Mouse (Mus musculus) CH12.LX (cell line): ENCODE results near the gene Syt6. TPM values are rescaled to one million over a fixed set of nuclear protein-coding genes. Genes with fewer than 3 reads are reported as not detected.
"Not testable (repeated sequence)": the region's sequence is repeated elsewhere in the genome, so short reads cannot be mapped to it uniquely, and the experiment has no call there.

Experiments
- DNase-seq: peaks from one replicate; pipeline ENCODE4 v3.0.0-alpha.2; 2013; ENCODE audit errors: extremely low read depth
- H3K27ac ChIP-seq: 2 replicates; pipeline ENCODE4 v1.5.1; 2012; ENCODE audit warnings: low read depth, mild to moderate bottlenecking, control low read depth, moderate library complexity; ENCODE audit not compliant: insufficient read depth
- H3K27me3 ChIP-seq: replicated peaks from 2 replicates; pipeline ENCODE3; 2012; ENCODE audit warnings: inconsistent platforms
- H3K36me3 ChIP-seq, 2 experiments: replicated peaks in 1 of 2; 2 replicates each; pipeline versions ENCODE3 to v1.6.1; 2012; ENCODE audit warnings: inconsistent platforms in 1 of 2, low read length in 1 of 2, mild to moderate bottlenecking in 1 of 2, mixed read lengths in 1 of 2, moderate library complexity in 1 of 2; ENCODE audit not compliant: control insufficient read depth in 1 of 2, insufficient read depth in 1 of 2
- H3K4me1 ChIP-seq, 2 experiments: 2 replicates each; pipeline ENCODE4 v1.6.1; 2012; ENCODE audit warnings: inconsistent platforms in 1 of 2, moderate library complexity in 1 of 2; ENCODE audit not compliant: insufficient read depth in 2 of 2, control insufficient read depth in 1 of 2
- H3K4me2 ChIP-seq: 2 replicates; pipeline ENCODE4 v1.6.1; 2012; ENCODE audit warnings: low read depth, mild to moderate bottlenecking, control low read depth; ENCODE audit not compliant: poor library complexity, insufficient read depth, severe bottlenecking
- H3K4me3 ChIP-seq, 3 experiments: fragments of 150-350 bp in 1 of 3; sonication (generic) in 1 of 3; replicated peaks in 1 of 3; 2 replicates each; pipeline versions ENCODE3 to v1.5.1; 2011 to 2012; ENCODE audit warnings: low read depth in 2 of 3, low read length in 2 of 3, mild to moderate bottlenecking in 2 of 3, moderate library complexity in 2 of 3, control low read depth in 1 of 3, improper control_type of control experiment in 1 of 3, inconsistent platforms in 1 of 3, mixed read lengths in 1 of 3; ENCODE audit not compliant: poor library complexity in 1 of 3
- H3K79me2 ChIP-seq: replicated peaks from 2 replicates; pipeline ENCODE4 v1.6.1; 2012; ENCODE audit warnings: mild to moderate bottlenecking, moderate library complexity; ENCODE audit not compliant: control insufficient read depth, poor library complexity, insufficient read depth, severe bottlenecking; ENCODE audit errors: extremely low read depth
- H3K9ac ChIP-seq: 2 replicates; pipeline ENCODE4 v1.6.1; 2012; ENCODE audit warnings: low read depth, mild to moderate bottlenecking, control low read depth, moderate library complexity; ENCODE audit not compliant: insufficient read depth
- H3K9me3 ChIP-seq: replicated peaks from 2 replicates; pipeline ENCODE3; 2012; ENCODE audit warnings: low read length, inconsistent platforms, mixed read lengths
- BHLHE40 ChIP-seq: IDR thresholded peaks from 2 replicates; pipeline ENCODE4 v1.6.1; 2011; ENCODE audit warnings: mild to moderate bottlenecking, low read depth, low read length, improper control_type of control experiment
- CHD2 ChIP-seq: IDR thresholded peaks from 2 replicates; pipeline ENCODE4 v1.6.1; 2011; ENCODE audit warnings: low read length, improper control_type of control experiment
- E2F4 ChIP-seq: IDR thresholded peaks from 2 replicates; pipeline ENCODE4 v1.6.1; 2011; ENCODE audit warnings: low read depth, low read length, improper control_type of control experiment; ENCODE audit not compliant: insufficient replicate concordance
- ELF1 ChIP-seq: IDR thresholded peaks from 2 replicates; pipeline ENCODE4 v1.6.1; 2014; ENCODE audit warnings: low read depth, mild to moderate bottlenecking, inconsistent platforms, low read length, improper control_type of control experiment
- EP300 ChIP-seq: IDR thresholded peaks from 2 replicates; pipeline ENCODE4 v1.6.1; 2011; ENCODE audit warnings: low read length, improper control_type of control experiment
- GABPA ChIP-seq: IDR thresholded peaks from 2 replicates; pipeline ENCODE4 v1.6.1; 2012; ENCODE audit warnings: low read depth, low read length, improper control_type of control experiment, inconsistent platforms; ENCODE audit not compliant: insufficient replicate concordance
- IRF4 ChIP-seq: IDR thresholded peaks from 2 replicates; pipeline ENCODE4 v1.6.1; 2014; ENCODE audit warnings: low read depth, mild to moderate bottlenecking, inconsistent platforms, low read length, improper control_type of control experiment
- KAT2A ChIP-seq: IDR thresholded peaks from 2 replicates; pipeline ENCODE4 v1.6.1; 2012; ENCODE audit warnings: low read length, improper control_type of control experiment, inconsistent platforms; ENCODE audit not compliant: insufficient replicate concordance
- MAZ ChIP-seq: IDR thresholded peaks from 2 replicates; pipeline ENCODE4 v1.6.1; 2012; ENCODE audit warnings: low read depth, mild to moderate bottlenecking, inconsistent platforms, low read length, improper control_type of control experiment, moderate library complexity
- MEF2A ChIP-seq: IDR thresholded peaks from 2 replicates; pipeline ENCODE4 v1.6.1; 2014; ENCODE audit warnings: low read depth, mild to moderate bottlenecking, inconsistent platforms, low read length, improper control_type of control experiment, borderline replicate concordance
- MXI1 ChIP-seq: IDR thresholded peaks from 2 replicates; pipeline ENCODE4 v1.6.1; 2011; ENCODE audit warnings: mild to moderate bottlenecking, low read depth, low read length, improper control_type of control experiment
- MYC ChIP-seq: IDR thresholded peaks from 2 replicates; pipeline ENCODE4 v1.6.1; 2011; ENCODE audit warnings: low read depth, mild to moderate bottlenecking, improper control_type of control experiment, low read length
- NELFE ChIP-seq: IDR thresholded peaks from 2 replicates; pipeline ENCODE4 v1.6.1; 2011; ENCODE audit warnings: low read depth, low read length, improper control_type of control experiment
- PAX5 ChIP-seq: IDR thresholded peaks from 2 replicates; pipeline ENCODE4 v1.6.1; 2012; ENCODE audit warnings: low read length, inconsistent platforms, mixed read lengths
- POLR2A ChIP-seq: IDR thresholded peaks from 2 replicates; pipeline ENCODE4 v1.6.1; 2011; ENCODE audit warnings: low read depth, mild to moderate bottlenecking, improper control_type of control experiment, low read length
- POLR2AphosphoS2 ChIP-seq: IDR thresholded peaks from 2 replicates; pipeline ENCODE4 v1.6.1; 2011; ENCODE audit warnings: low read depth, low read length, improper control_type of control experiment
- RAD21 ChIP-seq: IDR thresholded peaks from 2 replicates; pipeline ENCODE4 v1.6.1; 2011; ENCODE audit warnings: low read depth, mild to moderate bottlenecking, low read length, improper control_type of control experiment, moderate library complexity
- SIN3A ChIP-seq: IDR thresholded peaks from 2 replicates; pipeline ENCODE4 v1.6.1; 2012; ENCODE audit warnings: low read length, improper control_type of control experiment, inconsistent platforms
- SMC3 ChIP-seq: IDR thresholded peaks from 2 replicates; pipeline ENCODE4 v1.6.1; 2011; ENCODE audit warnings: low read depth, low read length, improper control_type of control experiment
- TBP ChIP-seq: conservative IDR thresholded peaks from 2 replicates; pipeline ENCODE4 v1.6.1; 2011; ENCODE audit warnings: low read depth, low read length, improper control_type of control experiment
- TCF12 ChIP-seq: IDR thresholded peaks from 2 replicates; pipeline ENCODE4 v1.6.1; 2014; ENCODE audit warnings: low read depth, mild to moderate bottlenecking, inconsistent platforms, low read length, improper control_type of control experiment
- UBTF ChIP-seq: IDR thresholded peaks from 2 replicates; pipeline ENCODE4 v1.6.1; 2012; ENCODE audit warnings: low read depth, mild to moderate bottlenecking, inconsistent platforms, low read length, improper control_type of control experiment, moderate library complexity
- USF1 ChIP-seq: IDR thresholded peaks from 2 replicates; pipeline ENCODE4 v1.6.1; 2014; ENCODE audit warnings: low read depth, mild to moderate bottlenecking, inconsistent platforms, low read length, improper control_type of control experiment
- USF2 ChIP-seq: conservative IDR thresholded peaks from 2 replicates; pipeline ENCODE4 v1.6.1; 2011; ENCODE audit warnings: low read depth, low read length, improper control_type of control experiment
- ZKSCAN1 ChIP-seq: IDR thresholded peaks from 2 replicates; pipeline ENCODE4 v1.6.1; 2012; ENCODE audit warnings: low read depth, inconsistent platforms, low read length, improper control_type of control experiment, borderline replicate concordance
- ZMIZ1 ChIP-seq: IDR thresholded peaks from 2 replicates; pipeline ENCODE4 v1.6.1; 2012; ENCODE audit warnings: low read depth, mild to moderate bottlenecking, inconsistent platforms, low read length, improper control_type of control experiment
- ZNF384 ChIP-seq: IDR thresholded peaks from 2 replicates; pipeline ENCODE4 v1.6.1; 2012; ENCODE audit warnings: low read depth, low read length, improper control_type of control experiment, inconsistent platforms
- dilution Hi-C: fragments of 300-500 bp; cut with MboI; formaldehyde crosslinking; loops from 2 replicates; pipeline ENCODE4 v1.14.3; 2020; ENCODE audit warnings: low sequenced_read_pairs; ENCODE audit not compliant: extremely low pct_unique_long_range_greater_than_20kb, extremely low pct_ligation_motif_present
- in situ Hi-C: fragments of 300-500 bp; cut with MboI; formaldehyde crosslinking; loops from 3 replicates; pipeline ENCODE4 v1.14.3; 2019; ENCODE audit warnings: low sequenced_read_pairs, low pct_ligation_motif_present, low pct_unique_long_range_greater_than_20kb, mixed read lengths
- polyA plus RNA-seq: library from polyadenylated mRNA; unstranded; fragments of >175 nt; gene quantifications from 2 replicates; pipeline ENCODE4 v1.2.1, GENCODE M21; 2012; ENCODE audit warnings: low read depth; ENCODE audit not compliant: insufficient read length
- total RNA-seq, 2 experiments: library from RNA; depleted of rRNA; stranded (reverse); fragments of 300-350 nt in 1 of 2; fragments of >200 nt in 1 of 2; gene quantifications; 2 replicates each; pipeline ENCODE4 v1.2.3; 2012 to 2014

The Syt6 gene
- total and polyA plus RNA-seq, 3 experiments, result not detected

DNA sequence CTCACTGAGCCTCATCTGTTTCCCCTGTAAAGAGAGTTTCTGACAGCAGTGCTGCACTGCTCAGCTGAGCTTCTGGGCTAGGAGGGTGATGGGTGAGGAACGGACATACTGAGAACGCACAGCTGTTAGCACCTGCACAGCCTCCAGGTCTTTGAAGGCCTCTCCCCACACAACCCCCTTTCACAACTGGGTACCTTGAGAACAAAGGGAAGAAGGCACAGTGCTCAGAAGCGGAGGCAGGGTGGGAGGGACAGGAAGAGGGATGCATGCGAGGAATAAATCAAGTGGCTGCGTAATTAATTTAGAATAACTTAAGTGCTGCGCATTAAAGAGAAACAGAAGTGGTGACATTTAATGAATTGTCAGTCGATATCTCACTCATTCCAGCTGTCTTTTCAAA lies 66.3 kb downstream of the Syt6 start:
- H3K4me2 ChIP-seq, result no peak overlapping the region
- TF ChIP-seq POLR2A, result no peak
- no peak for TF ChIP-seq MYC
- TF ChIP-seq ZMIZ1, result no peak
- TF ChIP-seq ZNF384, result no peak
- no peak for TF ChIP-seq POLR2AphosphoS2
- no peak for TF ChIP-seq MEF2A
- TF ChIP-seq BHLHE40, result no peak
- no peak for TF ChIP-seq IRF4
- no peak for TF ChIP-seq SMC3
- TF ChIP-seq GABPA, result no peak
- TF ChIP-seq E2F4, result no peak
- no peak for TF ChIP-seq MXI1
- TF ChIP-seq EP300, result no peak
- TF ChIP-seq TBP, result no peak
- no peaks in the 10 kb centered on the region for H3K79me2 ChIP-seq
- H3K27me3 ChIP-seq, result no peaks in the 10 kb centered on the region
- H3K27ac ChIP-seq, result no peak overlapping the region
- no peak overlapping the region for H3K9ac ChIP-seq
- in situ Hi-C loops (no loop called here), dilution Hi-C loops (no loop called here)
- H3K4me3 ChIP-seq, result no peak overlapping the region
- H3K36me3 ChIP-seq, result no peaks in the 10 kb centered on the region
- no peak for DNase-seq
- peaks cover 3 to 5% of the 10 kb centered on the region in 2 experiments; a peak in 2 of 4 replicates for H3K4me1 ChIP-seq
- no peaks in the 10 kb centered on the region for H3K9me3 ChIP-seq

DNA sequence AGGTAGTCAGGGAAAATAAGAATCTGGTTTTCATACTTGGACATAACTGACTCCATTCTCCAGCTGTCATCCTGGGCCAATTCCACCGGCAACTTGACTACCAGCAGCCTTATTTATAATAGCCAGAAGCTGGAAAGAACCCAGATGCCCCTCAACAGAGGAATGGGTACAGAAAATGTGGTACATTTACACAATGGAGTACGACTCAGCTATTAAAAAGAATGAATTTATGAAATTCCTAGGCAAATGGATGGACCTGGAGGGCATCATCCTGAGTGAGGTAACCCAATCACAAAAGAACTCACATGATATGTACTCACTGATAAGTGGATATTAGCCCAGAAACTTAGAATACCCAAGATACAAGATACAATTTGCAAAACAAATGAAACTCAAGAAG lies 70.9 kb downstream of the Syt6 start, which contains the start of gene Atg4a-ps:
Gene Atg4a-ps (minus strand): TSS at position 101 of the 400 bp plus-strand sequence.
- DNase-seq, H3K36me3 ChIP-seq, H3K9me3 ChIP-seq, H3K27ac ChIP-seq, H3K4me3 ChIP-seq, H3K79me2 ChIP-seq, H3K9ac ChIP-seq, H3K4me1 ChIP-seq, H3K4me2 ChIP-seq, dilution Hi-C loops, in situ Hi-C loops, H3K27me3 ChIP-seq: not testable (repeated sequence)

DNA sequence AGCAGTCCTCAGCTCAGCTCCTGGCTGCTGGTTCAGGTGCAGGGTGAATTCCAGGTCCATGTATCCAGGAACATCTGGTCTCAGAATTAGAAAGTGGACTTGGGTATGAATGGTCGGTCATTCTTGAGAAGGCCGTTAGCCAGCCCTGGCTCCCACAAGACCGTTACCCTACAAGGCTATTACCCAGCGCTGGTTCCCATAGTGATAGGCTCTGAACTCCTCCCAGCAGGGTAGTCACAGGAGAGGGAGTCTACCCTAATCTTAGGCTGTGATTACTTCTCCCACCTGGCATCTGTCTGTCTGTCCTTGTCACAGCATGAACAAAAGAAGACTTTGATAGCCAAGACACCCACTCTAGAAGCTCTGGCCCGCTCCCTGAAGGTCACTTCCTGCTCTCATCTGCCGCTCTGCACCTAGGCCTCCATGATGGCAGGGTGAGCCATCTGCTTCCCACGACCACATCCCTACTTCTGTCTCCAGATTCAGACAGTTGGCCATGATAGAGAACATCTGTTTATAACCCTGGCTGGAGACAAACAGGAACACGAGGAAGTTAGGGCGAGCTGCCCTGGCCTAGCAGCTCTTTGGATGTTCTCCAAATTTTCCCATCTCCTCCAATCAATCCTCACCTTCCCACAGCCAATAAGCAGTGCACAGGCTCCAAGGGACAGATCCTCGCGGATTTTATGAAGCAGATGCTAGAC lies 72.3 kb downstream of the Syt6 start:
- no peak overlapping the region for H3K27ac ChIP-seq
- no peak overlapping the region for H3K4me3 ChIP-seq
- no peak overlapping the region for H3K4me2 ChIP-seq
- dilution Hi-C loops, result no loop called here
- no peaks in the 10 kb centered on the region for H3K36me3 ChIP-seq
- H3K9me3 ChIP-seq, result peaks cover 6% of the 10 kb centered on the region
- no peaks in the 10 kb centered on the region for H3K4me1 ChIP-seq
- H3K9ac ChIP-seq, result no peak overlapping the region
- TF ChIP-seq PAX5 (no peak), USF1 (no peak), TCF12 (no peak), POLR2AphosphoS2 (no peak), IRF4 (no peak), ZKSCAN1 (no peak), RAD21 (no peak), CHD2 (no peak), MAZ (no peak), BHLHE40 (no peak), KAT2A (no peak), UBTF (no peak), NELFE (no peak), USF2 (no peak), SIN3A (no peak), ELF1 (no peak)
- TF ChIP-seq, all 38 proteins: peak for 0
- H3K27me3 ChIP-seq, result no peaks in the 10 kb centered on the region
- DNase-seq, result no peak
- in situ Hi-C loops, result no loop called here
- H3K79me2 ChIP-seq, result no peaks in the 10 kb centered on the region
